Mouse (Mus musculus): Measurements from ENCODE around the gene Ncapg2.

The Ncapg2 gene

DNA sequence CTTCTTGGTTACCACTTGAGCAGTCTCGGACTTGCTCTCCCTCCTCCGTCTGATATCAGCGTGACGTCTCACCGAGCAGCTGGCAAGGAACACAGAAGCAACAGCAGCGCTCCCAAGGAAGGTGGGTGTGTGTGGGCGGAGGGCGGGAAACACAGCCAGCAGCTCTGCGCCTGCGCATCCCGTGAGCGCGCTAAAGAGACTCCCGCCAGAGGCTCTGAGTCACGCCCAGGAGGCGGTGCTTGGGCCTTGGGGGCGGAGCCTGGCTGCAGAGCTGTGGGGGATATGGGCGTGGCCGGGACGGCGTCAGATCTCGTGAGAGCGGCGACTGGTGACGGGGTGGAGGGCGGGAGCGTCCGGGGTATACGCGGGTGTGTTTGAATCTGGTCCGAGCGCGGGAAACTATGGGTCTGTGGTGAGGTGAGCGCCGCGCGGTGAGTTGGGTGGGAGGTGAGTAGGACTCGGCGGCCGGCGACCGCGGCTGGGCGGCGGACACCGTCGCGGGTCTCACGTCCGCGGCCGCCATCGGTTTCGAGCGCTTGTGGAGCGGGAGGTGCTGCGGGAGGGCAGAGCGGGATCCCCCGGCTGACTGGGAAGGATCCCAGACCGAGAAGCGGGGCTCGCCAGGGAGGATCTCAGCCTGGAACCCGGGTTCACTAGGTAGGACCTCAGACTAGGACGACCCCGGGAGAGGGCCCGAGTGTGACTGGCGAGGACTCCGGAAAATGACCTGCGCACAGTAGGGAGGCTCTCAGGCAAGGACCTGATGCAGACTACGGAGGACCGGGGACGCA lies at the start of gene Ncapg2:
Gene Ncapg2, plus strand, starts transcription at position 358 of the 791 bp plus-strand sequence.
- ChIA-PET POLR2A (interaction anchor here (0.6 to 30.6 kb wide), 42 partner anchors 9 to 785 kb away, joined by 3 to 402 read pairs (median 4); partner anchors contain the start of genes Esyt2 (in 3 of the 4), Ptprn2 (in 2 of the 4), Wdr60 (in 2 of the 4) and Zfp386 (in 1 of the 4)), CTCF (interaction anchor here in 3 of 4 experiments (0.6 to 1.2 kb wide), 7 partner anchors 11 to 149 kb away, joined by 3 to 4 read pairs (median 3); partner anchors contain the start of gene Wdr60 (in 1 of the 3))

DNA sequence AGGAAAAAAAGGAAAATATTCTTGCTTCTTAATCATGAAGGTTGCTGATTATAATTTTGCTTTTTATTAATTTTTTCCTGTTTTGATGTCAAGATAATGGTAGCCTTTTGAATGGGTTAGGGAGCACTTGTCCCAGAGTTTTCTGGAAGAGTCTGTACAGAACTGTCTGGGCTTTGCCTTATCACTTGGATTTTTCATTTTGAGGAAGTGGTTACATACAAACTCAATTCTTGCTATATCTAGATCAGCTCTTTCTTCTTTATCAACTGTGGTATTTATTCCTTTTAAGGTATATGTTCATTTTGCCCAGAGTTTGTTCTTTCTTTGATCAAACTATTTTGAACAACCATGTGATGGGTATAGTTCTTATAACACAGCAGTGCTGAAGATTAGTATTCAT lies 43.1 kb upstream of the Ncapg2 start:
- ChIA-PET POLR2A (no interaction called here), CTCF (no interaction called here)

DNA sequence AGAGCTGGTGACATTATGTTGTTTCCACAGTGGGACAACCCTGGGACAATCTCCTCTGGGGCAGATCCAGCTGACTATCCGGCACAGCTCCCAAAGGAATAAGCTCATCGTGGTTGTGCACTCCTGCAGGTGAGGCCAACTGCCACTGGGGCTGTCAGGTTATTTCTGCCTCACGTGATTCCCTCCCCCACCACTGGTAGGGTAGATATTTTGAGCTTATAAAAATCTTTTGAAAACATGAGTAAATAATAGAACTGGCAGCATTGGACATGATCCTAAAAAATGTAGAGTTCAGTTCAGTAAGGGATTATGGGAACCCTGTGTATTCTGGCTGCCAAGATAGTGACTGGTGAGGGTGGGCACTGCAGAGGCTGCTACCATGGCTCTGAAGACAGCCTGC lies 38.3 kb upstream of the Ncapg2 start:
- CTCF ChIA-PET, result interaction anchor here in 1 of 4 experiments (0.9 kb wide), 1 partner anchor 27 kb away, joined by 3 read pairs; no protein-coding TSS in a partner anchor

DNA sequence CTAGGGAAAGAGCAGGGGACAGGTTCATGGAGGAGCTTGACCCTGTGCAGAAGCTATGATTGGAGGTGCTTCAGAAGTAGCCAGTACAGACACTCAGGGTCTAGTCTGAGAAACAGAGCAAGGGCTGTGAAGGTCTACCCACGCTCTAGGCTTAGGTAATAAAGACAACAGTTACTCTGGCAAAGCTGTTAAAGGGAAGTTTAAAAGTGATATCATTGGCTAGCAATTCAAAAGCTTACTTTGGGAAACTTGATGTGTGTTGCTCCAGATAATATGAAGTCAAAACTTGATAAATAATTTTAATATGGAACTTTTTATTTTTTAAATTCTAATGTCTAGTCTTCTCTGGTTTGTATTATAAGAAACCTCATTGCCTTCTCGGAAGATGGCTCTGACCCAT lies 37.9 kb upstream of the Ncapg2 start:
- ChIA-PET POLR2A (interaction anchor here in 1 of 4 experiments (0.6 to 2.5 kb wide), 4 partner anchors 10 to 70 kb away, joined by 3 to 7 read pairs (median 3); no protein-coding TSS in a partner anchor), CTCF (interaction anchor here in 1 of 4 experiments (0.9 kb wide), 1 partner anchor 27 kb away, joined by 3 read pairs; no protein-coding TSS in a partner anchor)

More for the DNA sequence above, 38.3 kb upstream of the Ncapg2 start:
- POLR2A ChIA-PET, result interaction anchor here in 1 of 4 experiments (0.6 to 2.5 kb wide), 5 partner anchors 10 to 67 kb away, joined by 3 to 7 read pairs (median 3); no protein-coding TSS in a partner anchor

DNA sequence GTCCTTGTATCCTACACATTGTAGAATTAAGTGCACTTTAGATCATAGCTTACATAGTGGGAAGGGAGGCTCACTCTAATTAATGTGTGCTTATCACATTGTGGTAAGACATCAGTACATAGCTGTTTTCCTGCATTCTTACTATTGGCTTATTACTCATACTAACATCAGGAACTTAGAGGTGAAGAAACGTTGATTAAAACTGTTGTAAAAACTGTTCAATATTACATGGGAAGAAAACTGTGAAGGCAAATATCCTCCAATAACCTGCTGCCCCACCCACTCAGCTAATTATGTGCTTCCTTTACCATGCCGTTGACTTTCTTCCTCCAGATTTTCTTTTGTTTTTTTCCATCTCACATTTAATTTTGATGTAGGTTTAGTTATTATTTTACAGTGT lies 36.3 kb upstream of the Ncapg2 start:
- CTCF ChIA-PET, result interaction anchor here in 1 of 4 experiments (0.6 kb wide), 1 partner anchor 1061 kb away, joined by 3 read pairs; no protein-coding TSS in a partner anchor
- POLR2A ChIA-PET, result interaction anchor here in 2 of 4 experiments (1.0 to 1.7 kb wide), 3 partner anchors 36 to 44 kb away, joined by 3 to 6 read pairs (median 3); partner anchors contain the start of gene Ncapg2 (in 2 of the 2)

DNA sequence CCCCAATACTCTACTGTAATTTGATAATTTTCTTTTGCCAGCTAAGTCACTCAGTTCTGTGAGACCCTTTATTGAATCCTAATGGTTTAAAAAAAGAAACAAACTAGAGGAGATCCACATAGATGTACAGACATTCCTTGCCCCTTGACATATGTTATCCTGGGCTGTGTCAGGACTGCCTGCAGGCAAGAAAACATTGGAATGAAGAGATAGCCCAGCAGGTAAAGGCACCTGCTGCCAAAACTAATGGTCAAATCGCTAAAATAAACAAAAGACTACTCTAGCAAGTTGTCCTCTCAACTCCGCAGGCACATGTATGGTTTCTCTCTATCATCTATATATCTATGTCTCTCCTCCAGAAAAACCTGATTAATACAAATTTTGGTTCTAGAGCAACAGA lies 22.1 kb upstream of the Ncapg2 start:
- ChIA-PET CTCF (no interaction called here), POLR2A (interaction anchor here in 1 of 4 experiments (0.7 kb wide), 2 partner anchors 16 to 23 kb away, joined by 3 read pairs; no protein-coding TSS in a partner anchor)

DNA sequence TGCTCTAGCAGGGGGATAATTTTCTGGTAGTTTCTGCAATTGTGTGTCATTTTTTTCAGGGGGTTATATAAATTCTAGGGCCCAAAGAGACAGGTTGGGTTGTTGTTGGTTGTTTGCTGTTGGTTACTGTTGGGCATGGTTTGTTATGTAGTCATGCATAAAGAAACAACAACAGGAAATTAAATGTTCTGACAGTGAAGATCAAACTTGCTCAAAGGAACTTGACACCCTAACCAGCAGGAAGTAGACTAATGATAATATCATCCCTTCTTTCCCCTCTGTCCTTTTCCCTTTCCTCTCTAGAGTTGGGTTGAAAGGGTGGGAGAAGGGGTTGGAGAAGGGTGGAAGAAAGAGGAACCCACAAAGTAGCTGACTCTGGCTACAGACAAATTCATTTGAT lies 21.2 kb upstream of the Ncapg2 start:
- POLR2A ChIA-PET, result no interaction called here

DNA sequence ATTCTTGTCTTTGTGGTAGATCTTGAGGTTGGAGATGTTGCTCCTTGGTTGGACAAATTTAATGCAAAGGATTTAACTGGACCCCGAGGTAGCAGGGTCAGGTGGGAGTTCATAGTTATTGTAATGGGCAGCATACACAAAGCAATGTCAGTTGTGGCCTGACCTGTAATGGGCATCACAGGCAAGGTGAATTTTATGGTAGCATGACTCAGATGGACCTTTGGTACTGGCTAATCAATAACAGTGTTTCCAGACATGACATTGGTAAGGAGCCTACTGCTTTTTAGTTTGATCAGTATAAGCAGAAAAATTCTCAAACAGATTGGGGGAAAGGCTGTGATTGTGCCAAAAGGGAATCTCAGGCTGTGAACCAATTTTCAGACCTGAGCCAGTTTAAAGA lies 18.4 kb upstream of the Ncapg2 start:
- ChIA-PET CTCF (no interaction called here), POLR2A (interaction anchor here in 1 of 4 experiments (1.3 to 1.4 kb wide), 2 partner anchors 9 to 21 kb away, joined by 3 read pairs; no protein-coding TSS in a partner anchor)

More for the DNA sequence above, 21.2 kb upstream of the Ncapg2 start:
- CTCF ChIA-PET, result no interaction called here

DNA sequence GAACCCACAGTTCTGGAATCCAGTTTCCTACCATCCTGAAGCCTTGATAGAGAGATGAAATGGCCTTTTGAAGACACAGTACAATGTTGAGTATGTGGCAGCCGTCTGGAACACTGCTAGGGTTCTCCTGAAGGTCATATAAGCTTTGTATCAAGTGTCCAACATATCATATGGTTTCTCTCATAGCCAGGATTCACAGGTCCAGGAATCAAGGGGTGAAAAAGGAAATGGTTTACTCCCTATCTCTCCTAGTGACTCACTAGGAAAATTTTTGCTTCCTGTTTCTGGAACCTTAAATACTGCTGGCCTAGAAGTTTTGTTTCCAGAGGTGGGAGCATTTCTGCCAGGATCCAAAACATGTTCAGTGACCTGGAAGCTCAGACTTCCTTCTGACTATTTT lies 15.3 kb upstream of the Ncapg2 start:
- POLR2A ChIA-PET, result interaction anchor here in 2 of 4 experiments (0.8 to 1.0 kb wide), 2 partner anchors 10 to 15 kb away, joined by 3 to 4 read pairs; partner anchors contain the start of gene Ncapg2 (in 1 of the 2)

DNA sequence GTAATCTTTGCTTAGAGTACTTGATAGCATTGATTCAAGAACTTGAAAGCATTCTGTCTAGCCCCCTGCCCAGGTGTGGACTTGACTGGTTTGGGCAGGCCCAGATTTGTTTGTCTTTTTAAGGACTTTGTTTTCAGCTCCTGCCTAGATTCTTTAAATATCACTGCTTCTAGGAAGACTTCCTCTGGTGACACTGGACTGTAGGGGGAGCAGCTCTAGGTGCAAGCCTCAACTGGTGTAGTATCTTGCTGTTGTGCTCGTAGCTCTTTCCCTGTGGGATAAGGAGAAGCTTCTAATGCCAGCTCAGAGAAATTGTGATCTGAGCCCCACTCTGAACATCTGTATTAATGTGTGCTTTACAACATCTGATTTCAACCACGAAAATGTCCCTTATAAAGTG lies 10.9 kb upstream of the Ncapg2 start:
- POLR2A ChIA-PET, result interaction anchor here in 3 of 4 experiments (0.7 to 30.6 kb wide), 13 partner anchors 9 to 131 kb away, joined by 3 to 402 read pairs (median 5); partner anchors contain the start of genes Ncapg2 (in 3 of the 3), Esyt2 (in 2 of the 3) and Wdr60 (in 1 of the 3)
- CTCF ChIA-PET, result interaction anchor here in 3 of 4 experiments (0.5 to 1.4 kb wide), 7 partner anchors 10 to 192 kb away, joined by 3 to 19 read pairs (median 3); partner anchors contain the start of gene Ncapg2 (in 3 of the 3)

More for the DNA sequence above, 15.3 kb upstream of the Ncapg2 start:
- CTCF ChIA-PET, result no interaction called here

DNA sequence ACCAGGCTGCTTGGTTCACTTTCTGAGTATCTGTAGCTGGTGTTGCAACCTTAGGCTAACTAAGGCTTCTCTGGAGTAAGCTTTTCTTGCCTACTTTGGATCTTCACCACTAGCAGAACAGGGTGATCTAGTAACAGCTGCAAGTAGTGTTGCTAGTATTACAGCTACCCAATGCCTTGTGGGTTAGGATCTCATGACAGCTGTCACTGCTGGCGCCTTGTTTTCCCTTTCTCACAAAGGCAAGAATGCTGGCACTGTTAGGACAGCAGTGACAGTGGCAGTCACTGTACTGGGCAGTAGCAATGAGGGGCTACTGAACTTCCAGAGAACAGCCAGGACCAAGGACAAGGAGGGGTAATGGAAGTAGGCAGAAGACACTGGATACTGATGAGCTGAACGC lies 9.9 kb upstream of the Ncapg2 start:
- POLR2A ChIA-PET, result interaction anchor here in 3 of 4 experiments (0.7 to 30.6 kb wide), 17 partner anchors 8 to 132 kb away, joined by 3 to 402 read pairs (median 3); partner anchors contain the start of genes Ncapg2 (in 3 of the 3), Esyt2 (in 1 of the 3) and Wdr60 (in 1 of the 3)
- CTCF ChIA-PET, result interaction anchor here in 1 of 4 experiments (0.6 to 1.4 kb wide), 3 partner anchors 10 to 37 kb away, joined by 3 to 4 read pairs (median 4); partner anchors contain the start of gene Ncapg2

DNA sequence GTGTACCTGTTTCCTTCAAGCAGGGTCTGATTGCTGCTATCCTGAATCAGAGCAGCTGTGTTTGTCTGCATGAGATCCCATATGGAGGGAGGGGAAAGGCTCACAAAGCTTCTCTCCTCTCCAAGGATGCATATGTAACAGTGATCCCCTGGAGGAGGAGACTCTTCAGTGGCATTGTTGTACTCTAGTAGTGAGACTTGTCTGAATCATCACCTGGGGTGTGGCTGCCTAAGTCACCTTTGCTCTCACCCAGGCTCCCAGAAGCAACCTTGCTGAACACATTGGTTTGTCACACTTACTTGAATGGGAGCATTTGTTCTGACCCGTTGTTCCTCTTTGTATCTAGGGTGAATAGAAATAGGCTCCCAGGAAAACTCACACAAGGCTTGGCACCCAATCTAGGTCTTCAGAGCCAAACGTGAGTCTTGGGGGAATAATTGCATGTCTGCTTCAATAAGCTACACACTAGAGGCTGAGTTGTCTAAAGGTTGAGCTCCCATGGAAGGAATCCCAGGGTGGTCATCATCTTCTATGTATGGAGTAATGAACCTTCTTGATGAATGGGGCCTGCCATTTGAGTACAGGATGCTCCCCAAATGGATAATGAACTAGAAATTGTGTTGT lies 9.0 kb upstream of the Ncapg2 start:
- POLR2A ChIA-PET, result interaction anchor here in 3 of 4 experiments (0.5 to 30.6 kb wide), 19 partner anchors 7 to 133 kb away, joined by 3 to 402 read pairs (median 3); partner anchors contain the start of genes Ncapg2 (in 3 of the 3), Esyt2 (in 1 of the 3) and Wdr60 (in 1 of the 3)
- CTCF ChIA-PET, result no interaction called here

DNA sequence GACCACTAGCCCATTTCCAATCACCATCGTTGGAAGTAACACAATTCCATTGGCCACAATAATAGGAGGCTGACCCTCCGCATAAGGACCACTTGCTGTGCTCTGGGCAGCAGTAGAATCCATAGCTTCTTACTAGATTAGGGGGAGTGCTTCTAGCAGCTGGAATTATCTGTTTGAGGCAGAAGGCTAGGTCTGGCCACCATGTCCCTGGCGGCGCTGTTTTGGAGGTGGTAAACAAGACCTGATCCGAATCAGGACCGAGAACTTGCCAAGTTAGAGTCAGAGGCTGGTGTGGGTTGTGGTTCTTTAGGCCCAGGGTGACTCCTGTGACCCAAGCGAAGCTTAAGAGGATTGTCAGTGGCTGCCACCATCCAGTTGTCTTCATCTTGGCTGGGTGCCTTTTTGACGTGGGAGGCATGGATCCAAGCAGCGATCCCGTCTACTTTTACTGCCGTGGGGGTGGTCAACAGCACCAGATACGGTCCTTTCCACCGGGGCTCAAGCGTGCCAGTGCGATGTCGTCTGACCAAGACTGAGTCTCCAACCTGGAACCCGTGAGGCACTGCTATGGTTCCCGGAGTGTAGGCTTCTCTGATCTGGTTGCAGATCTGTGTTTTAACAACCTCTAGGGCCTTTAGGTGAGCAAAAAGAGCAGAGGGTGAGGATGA lies 1.1 kb upstream of the Ncapg2 start:
- POLR2A ChIA-PET, result interaction anchor here (0.6 to 30.6 kb wide), 14 partner anchors 8 to 256 kb away, joined by 3 to 402 read pairs (median 4); no protein-coding TSS in a partner anchor
- CTCF ChIA-PET, result interaction anchor here in 2 of 4 experiments (0.6 to 1.2 kb wide), 3 partner anchors 10 to 176 kb away, joined by 3 to 4 read pairs (median 3); no protein-coding TSS in a partner anchor

DNA sequence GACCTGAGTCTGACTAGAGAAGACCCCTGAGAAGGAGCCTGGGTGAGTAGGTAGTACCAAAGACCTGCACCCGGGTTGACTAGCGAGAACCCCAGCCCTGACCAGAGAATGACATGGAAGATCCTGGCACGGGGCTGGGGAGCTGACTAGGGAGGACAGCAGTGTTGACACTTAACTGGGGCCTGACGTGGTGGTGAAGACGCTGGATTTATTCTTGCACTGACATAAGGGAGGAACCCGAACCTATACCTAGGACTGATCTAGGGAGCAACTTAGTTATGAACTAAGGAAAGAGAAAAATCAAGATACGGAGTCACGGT lies 594 bp downstream of the Ncapg2 start:
- ChIA-PET POLR2A (interaction anchor here in 2 of 4 experiments (0.6 to 30.6 kb wide), 8 partner anchors 9 to 126 kb away, joined by 3 to 402 read pairs (median 6); no protein-coding TSS in a partner anchor), CTCF (interaction anchor here in 1 of 4 experiments (0.9 kb wide), 1 partner anchor 12 kb away, joined by 3 read pairs; no protein-coding TSS in a partner anchor)

DNA sequence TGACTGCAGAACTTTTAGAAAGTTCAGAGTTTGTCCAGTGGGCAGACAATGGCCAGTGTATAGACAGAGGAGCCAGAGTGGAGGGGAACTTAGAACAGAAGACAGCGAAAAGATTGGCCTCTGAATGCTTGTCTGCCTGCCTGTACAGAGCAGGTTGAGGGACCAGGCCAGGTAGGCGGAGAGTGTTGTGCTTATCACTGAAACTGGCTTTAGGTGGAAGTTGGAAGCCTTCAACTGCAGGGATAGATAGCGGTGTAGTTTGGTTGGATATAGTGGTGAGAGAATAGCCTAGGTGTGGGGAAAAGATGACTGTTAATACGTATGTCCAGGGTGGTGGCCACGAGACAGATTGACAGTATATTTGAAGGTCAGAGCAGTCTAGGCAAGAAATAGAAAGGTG lies 2.7 kb downstream of the Ncapg2 start:
- CTCF ChIA-PET, result no interaction called here
- POLR2A ChIA-PET, result interaction anchor here in 2 of 4 experiments (0.9 to 30.6 kb wide), 6 partner anchors 11 to 58 kb away, joined by 3 to 402 read pairs (median 4); no protein-coding TSS in a partner anchor

DNA sequence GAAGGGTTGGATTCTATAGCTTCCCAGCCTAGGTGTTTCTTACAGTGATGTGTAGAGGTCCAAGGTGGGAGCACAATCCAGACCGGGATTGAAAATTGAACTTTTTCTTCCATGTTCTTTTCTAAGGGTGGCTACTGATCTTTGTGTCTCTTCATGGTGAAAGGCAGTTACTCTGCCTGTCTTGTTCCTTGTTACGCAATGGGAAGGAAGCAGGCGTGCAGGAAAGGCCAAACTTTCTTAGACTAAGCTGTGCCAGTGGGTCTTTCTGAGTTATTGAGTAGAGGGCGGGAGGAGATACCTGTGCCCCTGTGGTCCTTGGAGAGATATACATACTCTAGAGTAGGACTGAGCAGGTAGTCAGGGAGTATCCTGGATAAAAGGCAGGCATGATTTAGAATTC lies 9.7 kb downstream of the Ncapg2 start:
- ChIA-PET CTCF (no interaction called here), POLR2A (interaction anchor here in 2 of 4 experiments (1.9 to 30.6 kb wide), 3 partner anchors 10 to 14 kb away, joined by 8 to 402 read pairs (median 14); partner anchors contain the start of gene Ncapg2 (in 2 of the 2))

DNA sequence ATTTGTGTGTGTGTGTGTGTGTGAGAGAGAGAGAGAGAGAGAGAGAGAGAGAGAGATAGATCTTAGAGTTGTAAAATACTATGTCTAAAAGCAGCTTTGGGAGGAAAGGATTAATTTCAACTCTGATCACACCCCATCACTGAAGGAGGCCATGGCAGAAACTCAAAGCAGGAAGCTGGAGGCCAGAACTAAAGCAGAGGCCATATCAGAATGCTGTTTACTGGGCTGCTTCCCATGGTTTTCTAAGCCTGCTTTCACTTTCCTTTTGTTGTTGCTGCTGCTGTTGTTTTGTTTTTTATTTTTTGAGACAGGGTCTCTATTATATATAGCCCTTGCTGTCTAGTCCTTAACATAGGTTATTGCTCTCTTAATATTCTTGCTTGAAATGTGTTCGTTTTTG lies 11.3 kb downstream of the Ncapg2 start:
- ChIA-PET CTCF (no interaction called here), POLR2A (interaction anchor here in 1 of 4 experiments (1.1 to 30.6 kb wide), 2 partner anchors 12 kb away, joined by 5 to 402 read pairs; partner anchors contain the start of gene Ncapg2)

DNA sequence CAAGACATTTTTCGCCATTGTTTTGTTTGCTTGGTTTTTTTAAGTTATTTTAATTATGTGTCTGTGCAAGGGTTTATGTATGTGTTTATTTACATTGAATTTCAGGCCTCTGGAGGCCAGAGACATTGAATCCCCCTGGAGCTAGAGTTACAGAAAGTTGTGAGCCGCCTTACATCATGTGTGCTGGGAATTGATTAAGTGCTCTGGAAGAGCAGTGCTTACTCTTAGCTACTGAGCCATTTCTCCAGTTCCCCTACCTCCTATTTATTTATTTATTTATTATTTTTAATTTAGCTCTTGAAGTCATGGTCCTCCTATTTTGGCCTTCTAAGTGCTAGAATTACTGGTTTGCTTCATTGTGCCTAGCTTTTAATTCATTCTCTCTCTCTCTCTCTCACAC lies 16.5 kb downstream of the Ncapg2 start:
- POLR2A ChIA-PET, result interaction anchor here in 1 of 4 experiments (22.8 to 30.6 kb wide), 2 partner anchors 7 to 13 kb away, joined by 402 read pairs; partner anchors contain the start of gene Ncapg2
- CTCF ChIA-PET, result no interaction called here

Measured in embryonic stem cell, embryonic (primary cell).